Mouse (Mus musculus): Measurements from ENCODE around the gene Grip1. TPM values are rescaled to one million over a fixed set of nuclear protein-coding genes. Genes with fewer than 3 reads are reported as not detected.

Gene Grip1
- polyA plus RNA-seq, 1 experiment from 2014 or later, result 5.0 TPM

GRCm38 (mm10) chr10:119884591-119884990, 431.0 kb downstream of the Grip1 start:
- no peaks in the 10 kb centered on the region for H3K27me3 ChIP-seq
- no peak overlapping the region for H3K9ac ChIP-seq (replicated peaks)
- H3K4me2 ChIP-seq, result no peak overlapping the region
- no peak for ATAC-seq (ENCODE audit: insufficient number of reproducible peaks, insufficient read depth, low FRiP score, low TSS enrichment, low read depth)
- WGBS, result 68% methylated on average over 9 of the region's 9 CpGs
- no peaks in the 10 kb centered on the region for H3K36me3 ChIP-seq
- H3K4me3 ChIP-seq (replicated peaks), result no peak overlapping the region
- no peaks in the 10 kb centered on the region for H3K9me3 ChIP-seq
- no peak overlapping the region for H3K27ac ChIP-seq
- no peaks in the 10 kb centered on the region for H3K4me1 ChIP-seq (replicated peaks)

GRCm38 (mm10) chr10:119885563-119885962, 431.9 kb downstream of the Grip1 start:
- no peak overlapping the region for H3K9ac ChIP-seq (replicated peaks)
- H3K4me1 ChIP-seq (replicated peaks), result no peaks in the 10 kb centered on the region
- no peak overlapping the region for H3K4me3 ChIP-seq (replicated peaks)
- H3K27ac ChIP-seq, result no peak overlapping the region
- H3K27me3 ChIP-seq, result no peaks in the 10 kb centered on the region
- H3K4me2 ChIP-seq, result no peak overlapping the region
- no peaks in the 10 kb centered on the region; the same call in 1 of the 2 replicates for H3K9me3 ChIP-seq
- WGBS, result 81% methylated on average over 6 of the region's 6 CpGs
- no peaks in the 10 kb centered on the region for H3K36me3 ChIP-seq
- ATAC-seq (ENCODE audit: insufficient number of reproducible peaks, insufficient read depth, low FRiP score, low TSS enrichment, low read depth), result no peak

- H3K27ac ChIP-seq, result no peak overlapping the region
- H3K4me1 ChIP-seq (replicated peaks), result no peaks in the 10 kb centered on the region
- H3K27me3 ChIP-seq, result no peaks in the 10 kb centered on the region
- H3K36me3 ChIP-seq, result no peaks in the 10 kb centered on the region
- no peak for ATAC-seq (ENCODE audit: insufficient number of reproducible peaks, insufficient read depth, low FRiP score, low TSS enrichment, low read depth)
- WGBS, result 80% methylated on average over 1 of the region's 1 CpGs
- H3K9me3 ChIP-seq, result peaks cover 7% of the 10 kb centered on the region
- H3K4me2 ChIP-seq, result no peak overlapping the region
- H3K4me3 ChIP-seq (replicated peaks), result no peak overlapping the region
- no peak overlapping the region for H3K9ac ChIP-seq (replicated peaks)
Measured at GRCm38 (mm10) chr10:119886681-119887080, 433.1 kb downstream of the Grip1 start.

- ATAC-seq (ENCODE audit: insufficient number of reproducible peaks, insufficient read depth, low FRiP score, low TSS enrichment, low read depth), result no peak
- Histone ChIP-seq H3K9ac (replicated peaks) (no peak overlapping the region), H3K36me3 (no peaks in the 10 kb centered on the region), H3K27me3 (no peaks in the 10 kb centered on the region), H3K9me3 (no peaks in the 10 kb centered on the region), H3K4me1 (replicated peaks) (no peaks in the 10 kb centered on the region), H3K27ac (no peak overlapping the region), H3K4me2 (no peak overlapping the region), H3K4me3 (replicated peaks) (no peak overlapping the region)
- WGBS, result 83% methylated on average over 4 of the region's 4 CpGs
Measured at GRCm38 (mm10) chr10:119902754-119903153, 449.1 kb downstream of the Grip1 start.

GRCm38 (mm10) chr10:119906869-119907268, 453.2 kb downstream of the Grip1 start:
- Histone ChIP-seq H3K36me3 (no peaks in the 10 kb centered on the region), H3K9me3 (no peaks in the 10 kb centered on the region), H3K4me3 (replicated peaks) (no peak overlapping the region), H3K27me3 (no peaks in the 10 kb centered on the region), H3K4me2 (no peak overlapping the region), H3K9ac (replicated peaks) (no peak overlapping the region), H3K4me1 (replicated peaks) (0 out of 2 replicates have a peak, but pooled peaks cover 3% of the 10 kb centered on the region), H3K27ac (no peak overlapping the region)
- no peak for ATAC-seq (ENCODE audit: insufficient number of reproducible peaks, insufficient read depth, low FRiP score, low TSS enrichment, low read depth)
- 77% methylated on average over 7 of the region's 7 CpGs for WGBS

GRCm38 (mm10) chr10:119917995-119918394, 464.4 kb downstream of the Grip1 start:
- Histone ChIP-seq H3K4me3 (replicated peaks) (no peak overlapping the region), H3K27me3 (no peaks in the 10 kb centered on the region), H3K27ac (no peak overlapping the region), H3K4me1 (replicated peaks) (no peaks in the 10 kb centered on the region), H3K4me2 (no peak overlapping the region), H3K9me3 (no peaks in the 10 kb centered on the region), H3K36me3 (no peaks in the 10 kb centered on the region), H3K9ac (replicated peaks) (no peak overlapping the region)
- ATAC-seq (ENCODE audit: insufficient number of reproducible peaks, insufficient read depth, low FRiP score, low TSS enrichment, low read depth), result no peak
- WGBS, result 85% methylated on average over 9 of the region's 9 CpGs

- Histone ChIP-seq H3K4me1 (replicated peaks) (no peaks in the 10 kb centered on the region), H3K9me3 (no peaks in the 10 kb centered on the region), H3K9ac (replicated peaks) (no peak overlapping the region), H3K4me3 (replicated peaks) (no peak overlapping the region), H3K27ac (no peak overlapping the region), H3K4me2 (no peak overlapping the region), H3K36me3 (no peaks in the 10 kb centered on the region), H3K27me3 (no peaks in the 10 kb centered on the region)
- 85% methylated on average over 5 of the region's 5 CpGs for WGBS
- ATAC-seq (ENCODE audit: insufficient number of reproducible peaks, insufficient read depth, low FRiP score, low TSS enrichment, low read depth), result no peak
Measured at GRCm38 (mm10) chr10:119927963-119928362, 474.3 kb downstream of the Grip1 start.

GRCm38 (mm10) chr10:119928921-119929320, 475.3 kb downstream of the Grip1 start:
- Histone ChIP-seq H3K27me3 (no peaks in the 10 kb centered on the region), H3K4me3 (replicated peaks) (no peak overlapping the region), H3K27ac (no peak overlapping the region), H3K36me3 (no peaks in the 10 kb centered on the region), H3K4me2 (no peak overlapping the region), H3K9me3 (no peaks in the 10 kb centered on the region), H3K4me1 (replicated peaks) (no peaks in the 10 kb centered on the region), H3K9ac (replicated peaks) (no peak overlapping the region)
- no peak for ATAC-seq (ENCODE audit: insufficient number of reproducible peaks, insufficient read depth, low FRiP score, low TSS enrichment, low read depth)
- WGBS, result 68% methylated on average over 2 of the region's 2 CpGs

GRCm38 (mm10) chr10:119932794-119933193, 479.2 kb downstream of the Grip1 start:
- no peaks in the 10 kb centered on the region for H3K4me1 ChIP-seq (replicated peaks)
- H3K4me2 ChIP-seq, result no peak overlapping the region
- no peaks in the 10 kb centered on the region for H3K36me3 ChIP-seq
- H3K4me3 ChIP-seq (replicated peaks), result no peak overlapping the region
- H3K9me3 ChIP-seq, result no peaks in the 10 kb centered on the region
- 50% methylated on average over 4 of the region's 4 CpGs for WGBS
- H3K27me3 ChIP-seq, result no peaks in the 10 kb centered on the region
- no peak overlapping the region for H3K27ac ChIP-seq
- H3K9ac ChIP-seq (replicated peaks), result no peak overlapping the region
- ATAC-seq (ENCODE audit: insufficient number of reproducible peaks, insufficient read depth, low FRiP score, low TSS enrichment, low read depth), result no peak

- Histone ChIP-seq H3K4me3 (replicated peaks) (no peak overlapping the region), H3K27ac (no peak overlapping the region), H3K9me3 (no peaks in the 10 kb centered on the region), H3K9ac (replicated peaks) (no peak overlapping the region), H3K36me3 (no peaks in the 10 kb centered on the region), H3K27me3 (no peaks in the 10 kb centered on the region), H3K4me1 (replicated peaks) (no peaks in the 10 kb centered on the region), H3K4me2 (no peak overlapping the region)
- 92% methylated on average over 5 of the region's 5 CpGs for WGBS
- ATAC-seq (ENCODE audit: insufficient number of reproducible peaks, insufficient read depth, low FRiP score, low TSS enrichment, low read depth), result no peak
Measured at GRCm38 (mm10) chr10:119933362-119933761, 479.7 kb downstream of the Grip1 start.

GRCm38 (mm10) chr10:119935231-119935630, 481.6 kb downstream of the Grip1 start:
- no peaks in the 10 kb centered on the region for H3K9me3 ChIP-seq
- H3K27ac ChIP-seq, result no peak overlapping the region
- no peaks in the 10 kb centered on the region for H3K27me3 ChIP-seq
- H3K36me3 ChIP-seq, result no peaks in the 10 kb centered on the region
- no peak overlapping the region for H3K4me2 ChIP-seq
- WGBS, result 80% methylated on average over 6 of the region's 6 CpGs
- no peak overlapping the region for H3K4me3 ChIP-seq (replicated peaks)
- no peak overlapping the region for H3K9ac ChIP-seq (replicated peaks)
- H3K4me1 ChIP-seq (replicated peaks), result no peaks in the 10 kb centered on the region
- ATAC-seq (ENCODE audit: insufficient number of reproducible peaks, insufficient read depth, low FRiP score, low TSS enrichment, low read depth), result no peak

GRCm38 (mm10) chr10:119937481-119937880, 483.9 kb downstream of the Grip1 start:
- Histone ChIP-seq H3K9me3 (no peaks in the 10 kb centered on the region), H3K36me3 (no peaks in the 10 kb centered on the region), H3K27me3 (no peaks in the 10 kb centered on the region), H3K4me2 (no peak overlapping the region), H3K27ac (no peak overlapping the region), H3K4me1 (replicated peaks) (no peaks in the 10 kb centered on the region), H3K9ac (replicated peaks) (no peak overlapping the region), H3K4me3 (replicated peaks) (no peak overlapping the region)
- WGBS, result 80% methylated on average over 16 of the region's 16 CpGs
- no peak for ATAC-seq (ENCODE audit: insufficient number of reproducible peaks, insufficient read depth, low FRiP score, low TSS enrichment, low read depth)

Measured in limb, embryonic 12.5 days (tissue).